Mouse (Mus musculus): ENCODE results near the gene Nkg7. TPM values are rescaled to one million over a fixed set of nuclear protein-coding genes. Genes with fewer than 3 reads are reported as not detected.
A peak's percentile ranks its signal among the peaks of the same experiment; 100 is the strongest.

Nkg7 gene
- polyA plus RNA-seq, 1 experiment from 2014 or later = not detected

DNA sequence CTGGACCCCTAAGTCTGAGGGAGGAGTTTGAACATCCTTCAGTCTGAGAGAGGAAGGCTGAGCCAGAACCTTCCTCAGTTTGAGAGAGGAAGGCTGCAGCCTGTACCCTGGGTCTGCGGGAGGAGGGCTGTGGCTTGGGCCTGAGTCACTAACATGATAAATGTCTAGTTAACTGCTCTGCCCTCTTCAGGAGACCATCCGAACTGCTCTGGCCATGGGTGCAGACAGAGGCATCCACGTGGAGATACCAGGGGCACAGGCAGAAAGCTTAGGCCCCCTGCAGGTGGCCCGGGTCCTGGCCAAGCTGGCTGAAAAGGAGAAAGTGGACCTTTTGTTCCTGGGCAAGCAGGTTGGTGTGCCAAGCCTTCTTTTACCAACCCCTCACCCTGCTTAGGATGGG, 15.7 kb downstream of the Nkg7 start:
- H3K4me2 ChIP-seq (ENCODE audit: low read depth, low read length, severe bottlenecking) = no peak overlapping the region
- ATAC-seq (replicated peaks; ENCODE audit: low FRiP score) (no peak), DNase-seq (ENCODE audit: low spot score) (no peak)
- no peak overlapping the region for H3K27ac ChIP-seq (ENCODE audit: low read depth, low read length)
- 46% methylated on average over 4 of the region's 4 CpGs for WGBS
- no peak overlapping the region for H3K9ac ChIP-seq (ENCODE audit: low read length)
- H3K9me3 ChIP-seq (ENCODE audit: control insufficient read depth, low read length) = no peaks in the 10 kb centered on the region
- no peaks in the 10 kb centered on the region; the same call in 1 of the 2 replicates for H3K36me3 ChIP-seq (ENCODE audit: control insufficient read depth, insufficient read depth, low read length)
- no peaks in the 10 kb centered on the region for H3K4me1 ChIP-seq (replicated peaks; ENCODE audit: control insufficient read depth, insufficient read depth, low read length)
- H3K4me3 ChIP-seq (ENCODE audit: low read depth, low read length) = no peak overlapping the region
- no peaks in the 10 kb centered on the region for H3K27me3 ChIP-seq (ENCODE audit: control insufficient read depth, insufficient read depth, low read length)

DNA sequence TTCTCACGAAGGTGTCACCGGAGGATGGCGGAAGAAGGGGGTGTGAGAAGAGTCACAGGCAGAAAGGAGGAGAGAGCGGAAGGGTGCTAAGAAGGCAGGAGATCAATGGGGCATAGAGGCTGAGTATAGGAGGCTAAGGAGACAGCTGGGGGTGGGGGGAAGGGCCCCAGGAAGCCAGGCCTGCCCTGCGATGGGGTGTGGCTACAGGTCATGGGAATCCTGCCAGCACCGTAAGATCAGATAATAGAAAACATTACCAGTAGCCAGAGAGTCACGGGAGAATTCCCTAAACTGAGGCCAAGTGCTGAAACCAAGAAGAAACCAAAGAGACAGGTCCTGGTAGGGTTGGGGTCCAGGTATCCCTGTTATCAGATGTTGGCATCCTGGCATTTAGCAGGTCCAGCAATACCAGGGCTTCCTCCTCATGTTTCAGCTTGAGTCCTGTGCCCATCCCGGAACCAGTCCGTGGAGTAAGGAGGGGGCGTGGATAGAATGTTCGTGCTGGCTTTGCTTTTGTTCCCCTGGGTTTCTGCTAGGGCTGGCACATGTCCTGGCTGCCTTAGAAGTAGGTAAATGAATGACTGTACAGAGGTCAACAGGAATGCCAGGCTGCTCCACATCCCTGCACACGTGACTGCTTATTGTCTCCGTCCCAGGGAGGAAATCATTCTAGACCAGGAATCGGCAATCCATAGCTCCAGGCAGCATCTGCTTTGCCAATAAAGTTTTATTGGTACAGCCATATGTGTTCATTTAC, 16.9 kb downstream of the Nkg7 start:
- WGBS = 89% methylated on average over 14 of the region's 14 CpGs
- Histone ChIP-seq H3K36me3 (ENCODE audit: control insufficient read depth, insufficient read depth, low read length) (no peaks in the 10 kb centered on the region; the same call in 1 of the 2 replicates), H3K9ac (ENCODE audit: low read length) (no peak overlapping the region)

DNA sequence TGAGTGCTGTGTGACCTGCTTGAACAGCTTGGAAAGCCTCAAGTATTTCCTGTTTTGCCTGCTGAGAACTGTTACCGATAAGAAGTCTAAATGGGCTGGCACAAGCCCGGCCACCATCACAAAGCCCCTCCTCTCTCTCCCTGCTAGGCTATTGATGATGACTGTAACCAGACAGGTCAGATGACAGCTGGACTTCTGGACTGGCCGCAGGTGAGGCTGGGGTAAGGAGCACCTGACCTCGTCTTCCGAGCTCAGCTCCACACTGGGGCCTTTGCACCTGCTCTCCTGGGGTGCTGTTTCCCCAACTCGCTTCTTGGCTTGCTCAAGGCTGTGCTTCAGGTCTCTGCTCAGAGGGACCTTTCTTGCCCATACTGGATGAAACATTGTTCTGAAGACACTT, 17.5 kb downstream of the Nkg7 start:
- Histone ChIP-seq H3K27ac (ENCODE audit: low read depth, low read length) (no peak overlapping the region), H3K4me1 (replicated peaks; ENCODE audit: control insufficient read depth, insufficient read depth, low read length) (no peaks in the 10 kb centered on the region), H3K9me3 (ENCODE audit: control insufficient read depth, low read length) (no peaks in the 10 kb centered on the region), H3K4me2 (ENCODE audit: low read depth, low read length, severe bottlenecking) (no peak overlapping the region), H3K4me3 (ENCODE audit: low read depth, low read length) (no peak overlapping the region), H3K36me3 (ENCODE audit: control insufficient read depth, insufficient read depth, low read length) (no peaks in the 10 kb centered on the region; the same call in 1 of the 2 replicates), H3K27me3 (ENCODE audit: control insufficient read depth, insufficient read depth, low read length) (no peaks in the 10 kb centered on the region), H3K9ac (ENCODE audit: low read length) (no peak overlapping the region)
- ATAC-seq (replicated peaks; ENCODE audit: low FRiP score) (no peak), DNase-seq (ENCODE audit: low spot score) (no peak)
- WGBS = 95% methylated on average over 6 of the region's 6 CpGs

More for the DNA sequence above, 16.9 kb downstream of the Nkg7 start:
- Histone ChIP-seq H3K4me2 (ENCODE audit: low read depth, low read length, severe bottlenecking) (no peak overlapping the region), H3K27me3 (ENCODE audit: control insufficient read depth, insufficient read depth, low read length) (no peaks in the 10 kb centered on the region), H3K9me3 (ENCODE audit: control insufficient read depth, low read length) (no peaks in the 10 kb centered on the region), H3K4me1 (replicated peaks; ENCODE audit: control insufficient read depth, insufficient read depth, low read length) (no peaks in the 10 kb centered on the region), H3K27ac (ENCODE audit: low read depth, low read length) (no peak overlapping the region), H3K4me3 (ENCODE audit: low read depth, low read length) (no peak overlapping the region)
- DNase-seq (ENCODE audit: low spot score) (no peak), ATAC-seq (replicated peaks; ENCODE audit: low FRiP score) (no peak)

DNA sequence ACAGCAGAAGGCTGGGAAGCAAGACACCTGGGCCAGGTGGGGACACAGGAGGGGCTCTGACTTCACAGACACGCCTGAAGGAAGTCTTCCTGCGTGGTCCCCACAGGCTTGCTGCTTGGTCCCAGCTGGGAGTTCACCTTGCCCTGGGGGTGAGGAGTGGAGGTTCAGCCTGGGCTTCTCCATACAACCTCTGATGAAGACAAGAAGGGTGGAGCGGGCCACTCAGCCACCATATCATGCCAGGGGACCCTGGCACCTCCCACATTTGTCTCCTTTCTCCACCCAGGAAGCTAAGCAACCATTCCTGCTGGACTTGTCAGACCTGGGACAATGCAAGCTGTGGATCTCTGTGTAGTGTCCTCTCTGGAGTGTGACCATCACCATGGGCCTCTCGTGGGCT, 26.0 kb downstream of the Nkg7 start, which contains the start of gene Vsig10l:
Gene Vsig10l (plus strand): TSS at position 301 of the 400 bp plus-strand sequence.
- WGBS = 71% methylated on average over 4 of the region's 4 CpGs
- H3K4me1 ChIP-seq (replicated peaks; ENCODE audit: control insufficient read depth, insufficient read depth, low read length) = no peaks in the 10 kb centered on the region
- ATAC-seq (replicated peaks; ENCODE audit: low FRiP score) = no peak
- no peak within 1 kb of the TSS for H3K9ac ChIP-seq (ENCODE audit: low read length)
- H3K4me3 ChIP-seq (ENCODE audit: low read depth, low read length) = no peak within 1 kb of the TSS
- no peak for DNase-seq (ENCODE audit: low spot score)
- H3K4me2 ChIP-seq (ENCODE audit: low read depth, low read length, severe bottlenecking) = no peak within 1 kb of the TSS
- peaks cover 12% of the 10 kb centered on the region for H3K27me3 ChIP-seq (ENCODE audit: control insufficient read depth, insufficient read depth, low read length)
- no peak within 1 kb of the TSS for H3K27ac ChIP-seq (ENCODE audit: low read depth, low read length)
- H3K36me3 ChIP-seq (ENCODE audit: control insufficient read depth, insufficient read depth, low read length) = no peaks in the 10 kb centered on the region
- H3K9me3 ChIP-seq (ENCODE audit: control insufficient read depth, low read length) = no peaks in the 10 kb centered on the region

DNA sequence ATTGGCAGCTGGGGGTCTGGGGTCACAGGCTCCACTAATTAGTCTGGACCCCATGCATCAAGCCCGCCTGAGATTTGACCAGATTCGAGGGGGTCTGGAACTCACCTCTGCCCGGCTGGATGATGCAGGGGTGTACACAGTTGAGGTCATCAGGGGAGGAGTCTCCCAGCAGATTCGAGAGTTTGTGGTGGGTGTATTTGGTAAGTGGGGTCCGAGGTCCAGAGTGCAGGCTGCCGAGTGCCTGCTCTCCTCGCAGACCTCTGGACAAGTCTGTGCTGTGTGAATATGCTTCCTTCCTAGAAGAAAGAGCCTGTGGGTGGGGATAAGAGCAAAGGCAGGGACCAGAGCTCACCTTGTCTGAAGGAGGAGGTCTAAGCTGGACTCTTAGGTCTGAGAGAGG, 27.1 kb downstream of the Nkg7 start:
- H3K36me3 ChIP-seq (ENCODE audit: control insufficient read depth, insufficient read depth, low read length) = no peaks in the 10 kb centered on the region
- 86% methylated on average over 7 of the region's 7 CpGs for WGBS
- H3K9me3 ChIP-seq (ENCODE audit: control insufficient read depth, low read length) = no peaks in the 10 kb centered on the region
- H3K4me1 ChIP-seq (replicated peaks; ENCODE audit: control insufficient read depth, insufficient read depth, low read length) = no peaks in the 10 kb centered on the region
- peaks cover 12% of the 10 kb centered on the region for H3K27me3 ChIP-seq (ENCODE audit: control insufficient read depth, insufficient read depth, low read length)
- no peak overlapping the region for H3K4me3 ChIP-seq (ENCODE audit: low read depth, low read length)
- ATAC-seq (replicated peaks; ENCODE audit: low FRiP score) (no peak), DNase-seq (ENCODE audit: low spot score) (no peak)
- no peak overlapping the region for H3K9ac ChIP-seq (ENCODE audit: low read length)
- H3K4me2 ChIP-seq (ENCODE audit: low read depth, low read length, severe bottlenecking) = no peak overlapping the region
- no peak overlapping the region for H3K27ac ChIP-seq (ENCODE audit: low read depth, low read length)

DNA sequence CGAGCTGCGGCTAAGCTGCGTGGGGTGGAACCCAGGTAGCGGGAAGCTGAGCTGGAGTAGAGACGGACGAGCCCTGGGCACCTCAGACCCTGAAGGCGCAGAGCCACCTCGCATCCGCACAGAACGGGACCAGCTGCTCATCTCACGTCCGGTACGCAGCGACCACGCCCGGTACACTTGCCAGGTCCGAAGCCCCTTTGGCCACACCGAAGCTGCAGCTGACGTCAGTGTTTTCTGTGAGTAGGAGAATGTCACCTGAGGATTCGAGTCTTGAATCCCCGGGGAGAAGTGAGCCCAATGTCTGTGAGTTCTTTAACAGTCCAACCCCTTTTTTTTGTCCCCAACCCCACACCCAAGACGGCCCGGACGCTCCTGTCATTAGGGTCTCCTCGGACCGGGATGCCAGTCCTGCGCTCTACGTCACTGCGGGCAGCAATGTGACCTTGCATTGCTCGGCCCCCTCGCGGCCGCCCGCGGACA, 28.0 kb downstream of the Nkg7 start:
- no peaks in the 10 kb centered on the region for H3K36me3 ChIP-seq (ENCODE audit: control insufficient read depth, insufficient read depth, low read length)
- no peaks in the 10 kb centered on the region for H3K4me1 ChIP-seq (replicated peaks; ENCODE audit: control insufficient read depth, insufficient read depth, low read length)
- peaks cover 12% of the 10 kb centered on the region for H3K27me3 ChIP-seq (ENCODE audit: control insufficient read depth, insufficient read depth, low read length)
- peak overlapping the region; percentile 72 for H3K4me2 ChIP-seq (ENCODE audit: low read depth, low read length, severe bottlenecking)
- WGBS = 7% methylated on average over 35 of the region's 35 CpGs
- peak overlapping the region; percentile 49 for H3K9ac ChIP-seq (ENCODE audit: low read length)
- no peaks in the 10 kb centered on the region for H3K9me3 ChIP-seq (ENCODE audit: control insufficient read depth, low read length)
- H3K27ac ChIP-seq (ENCODE audit: low read depth, low read length) = no peak overlapping the region
- DNase-seq (ENCODE audit: low spot score) (peak; percentile 80), ATAC-seq (replicated peaks; ENCODE audit: low FRiP score) (peak; percentile 15; the same call in 1 of the 2 replicates)
- peak overlapping the region; percentile 35 for H3K4me3 ChIP-seq (ENCODE audit: low read depth, low read length)

DNA sequence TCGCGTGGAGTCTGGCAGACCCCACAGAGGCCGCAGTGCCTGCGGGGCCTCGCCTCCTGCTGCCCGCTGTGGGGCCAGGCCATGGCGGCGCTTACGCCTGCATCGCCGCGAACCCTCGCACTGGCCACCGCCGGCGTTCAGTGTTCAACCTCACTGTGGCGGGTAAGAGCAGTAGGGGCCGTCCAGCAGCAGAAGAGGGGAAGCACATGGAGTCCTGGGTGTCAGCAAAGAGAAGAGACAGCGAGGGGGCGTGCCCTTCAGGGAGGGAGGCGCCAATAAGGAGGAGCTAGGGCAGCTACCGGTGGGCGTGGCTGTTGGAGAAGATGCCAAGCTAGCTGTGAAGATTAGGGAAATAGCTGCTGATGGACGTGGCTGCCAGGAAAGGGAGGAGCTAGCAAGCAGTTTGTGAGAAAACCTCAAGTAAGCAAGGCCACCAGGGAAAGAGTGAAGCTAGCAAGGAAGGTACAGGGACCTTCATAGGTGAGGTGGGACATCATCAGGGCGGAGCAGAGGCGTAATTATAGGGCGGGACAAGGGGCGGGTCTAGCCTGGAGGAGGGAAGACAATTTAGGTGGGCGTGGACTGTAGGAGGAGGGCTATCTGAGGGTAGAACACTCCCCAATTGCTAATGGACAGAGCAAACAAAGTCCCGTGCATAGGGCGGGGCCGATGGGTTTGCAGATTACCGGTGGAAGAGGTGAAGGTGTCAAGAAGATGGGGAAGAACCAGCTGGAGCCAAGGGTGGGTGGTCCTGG, 28.6 kb downstream of the Nkg7 start:
- Histone ChIP-seq H3K9ac (ENCODE audit: low read length) (peak overlapping the region; percentile 49), H3K4me1 (replicated peaks; ENCODE audit: control insufficient read depth, insufficient read depth, low read length) (no peaks in the 10 kb centered on the region), H3K27ac (ENCODE audit: low read depth, low read length) (no peak overlapping the region), H3K4me2 (ENCODE audit: low read depth, low read length, severe bottlenecking) (peak overlapping the region; percentile 72), H3K27me3 (ENCODE audit: control insufficient read depth, insufficient read depth, low read length) (peaks cover 12% of the 10 kb centered on the region), H3K36me3 (ENCODE audit: control insufficient read depth, insufficient read depth, low read length) (no peaks in the 10 kb centered on the region), H3K9me3 (ENCODE audit: control insufficient read depth, low read length) (no peaks in the 10 kb centered on the region), H3K4me3 (ENCODE audit: low read depth, low read length) (peak overlapping the region; percentile 35)
- WGBS = under 1% methylated on average over 33 of the region's 33 CpGs
- ATAC-seq (replicated peaks; ENCODE audit: low FRiP score) (peak; percentile 83), DNase-seq (ENCODE audit: low spot score) (peak; percentile 91)

DNA sequence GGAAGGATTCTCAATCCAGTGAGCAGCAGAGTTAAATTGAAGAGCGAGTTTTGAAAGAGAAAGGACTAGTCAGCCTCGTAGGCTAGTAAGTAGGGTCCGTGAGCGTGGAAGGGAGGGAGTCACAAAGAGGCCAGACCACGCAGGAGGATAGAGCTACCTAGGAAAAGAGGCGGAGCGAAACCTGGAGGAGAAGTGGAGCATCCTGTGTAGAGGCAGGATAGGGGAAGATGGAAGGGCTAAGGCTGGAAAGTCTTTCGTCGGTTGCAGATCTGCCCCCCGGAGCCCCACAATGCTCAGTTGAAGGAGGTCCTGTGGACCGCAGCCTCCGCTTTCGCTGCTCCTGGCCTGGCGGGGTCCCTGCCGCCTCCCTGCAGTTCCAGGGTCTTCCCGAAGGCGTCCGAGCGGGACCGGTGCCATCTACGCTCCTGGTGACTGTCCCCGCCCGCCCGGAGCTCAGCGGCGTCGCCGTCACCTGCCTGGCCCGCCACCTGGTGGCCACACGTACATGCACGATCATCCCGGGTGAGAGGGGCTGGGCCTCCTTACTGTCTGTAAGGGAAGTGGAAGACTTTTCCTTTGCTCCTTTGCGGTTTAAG, 29.3 kb downstream of the Nkg7 start:
- no peaks in the 10 kb centered on the region for H3K9me3 ChIP-seq (ENCODE audit: control insufficient read depth, low read length)
- ATAC-seq (replicated peaks; ENCODE audit: low FRiP score) (peak; percentile 58), DNase-seq (ENCODE audit: low spot score) (peak; percentile 90)
- under 1% methylated on average over 32 of the region's 33 CpGs for WGBS
- peak overlapping the region; percentile 29 for H3K9ac ChIP-seq (ENCODE audit: low read length)
- H3K4me2 ChIP-seq (ENCODE audit: low read depth, low read length, severe bottlenecking) = peak overlapping the region; percentile 72
- no peaks in the 10 kb centered on the region for H3K36me3 ChIP-seq (ENCODE audit: control insufficient read depth, insufficient read depth, low read length)
- H3K27ac ChIP-seq (ENCODE audit: low read depth, low read length) = no peak overlapping the region
- H3K4me3 ChIP-seq (ENCODE audit: low read depth, low read length) = peak overlapping the region; percentile 35
- H3K27me3 ChIP-seq (ENCODE audit: control insufficient read depth, insufficient read depth, low read length) = peaks cover 12% of the 10 kb centered on the region
- no peaks in the 10 kb centered on the region for H3K4me1 ChIP-seq (replicated peaks; ENCODE audit: control insufficient read depth, insufficient read depth, low read length)

Measured in forebrain, embryonic 11.5 days (tissue).